16 mouse cellular contexts compared by ENCODE assay signal in the genomic region with DNA sequence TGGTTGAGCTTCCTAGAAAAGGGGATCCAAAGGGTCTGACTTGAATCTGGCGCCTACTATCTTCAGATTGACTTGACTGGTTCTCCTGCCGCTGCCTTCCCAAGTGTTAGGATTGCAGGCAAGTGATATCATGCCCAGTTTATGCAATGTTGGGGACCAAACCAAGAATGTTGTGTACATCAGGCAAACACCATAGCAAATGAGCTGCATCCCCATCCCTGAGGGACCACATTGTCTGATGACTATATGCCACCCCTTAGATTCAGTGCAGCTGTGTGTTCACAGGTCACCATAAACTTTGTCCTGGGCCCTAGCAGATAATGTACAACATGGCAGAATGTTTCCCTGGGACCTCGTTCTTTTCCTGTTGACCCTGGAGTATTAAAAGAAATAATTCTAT. TPM values are rescaled to one million over a fixed set of nuclear protein-coding genes. Genes with fewer than 3 reads are reported as not detected.
DNase-seq lines count a peak whose midpoint lies in the region; ATAC-seq lines count a peak whose summit lies in the region.
"Had no signal": no experiment of that assay in that cellular context is flagged by ENCODE, and none has a peak within 500 bp of the region (broad histone marks: within the 10 kb centered on the region; RNA-seq: fewer than 3 reads in every experiment).

No protein-coding gene starts in this region.

- no peak for ATAC-seq in intestine, embryonic 14.5 days (replicated peaks; ENCODE audit: low FRiP score, low TSS enrichment, low read depth)
- no peak for ATAC-seq in intestine, embryonic 15.5 days
- no peak for ATAC-seq in forebrain, embryonic 12.5 days (ENCODE audit: low FRiP score)
- ATAC-seq in hindbrain, embryonic 15.5 days (ENCODE audit: low FRiP score, low read depth): no peak
- no peak for ATAC-seq in midbrain, embryonic 16.5 days

- H3K27me3 ChIP-seq in intestine, embryonic 14.5 days (replicated peaks; ENCODE audit: control insufficient read depth, insufficient read depth, low read length): no peaks in the 10 kb centered on the region
- H3K27me3 ChIP-seq in intestine, embryonic 15.5 days (replicated peaks): no peaks in the 10 kb centered on the region
- H3K27me3 ChIP-seq in forebrain, embryonic 12.5 days: no peaks in the 10 kb centered on the region
- H3K27me3 ChIP-seq in hindbrain, embryonic 15.5 days: no peaks in the 10 kb centered on the region
- H3K27me3 ChIP-seq in midbrain, embryonic 16.5 days (ENCODE audit: control insufficient read depth, insufficient read depth, low read depth, low read length): no peaks in the 10 kb centered on the region
- H3K27me3 ChIP-seq: heart, embryonic 13.5 days had no signal

- H3K4me2 ChIP-seq in intestine, embryonic 14.5 days (ENCODE audit: low read length): no peak overlapping the region
- no peak overlapping the region for H3K4me2 ChIP-seq in intestine, embryonic 15.5 days (replicated peaks)
- no peak overlapping the region for H3K4me2 ChIP-seq in forebrain, embryonic 12.5 days
- no peak overlapping the region for H3K4me2 ChIP-seq in hindbrain, embryonic 15.5 days
- peak overlapping the region; percentile 23 for H3K4me2 ChIP-seq in midbrain, embryonic 16.5 days (ENCODE audit: low read length)
- H3K4me2 ChIP-seq: heart, embryonic 13.5 days had no signal

- H3K4me3 ChIP-seq in intestine, embryonic 14.5 days (ENCODE audit: low read depth, low read length): no peak overlapping the region
- no peak overlapping the region for H3K4me3 ChIP-seq in intestine, embryonic 15.5 days (replicated peaks)
- H3K4me3 ChIP-seq in forebrain, embryonic 12.5 days (replicated peaks): no peak overlapping the region
- no peak overlapping the region for H3K4me3 ChIP-seq in hindbrain, embryonic 15.5 days
- no peak overlapping the region for H3K4me3 ChIP-seq in midbrain, embryonic 16.5 days (ENCODE audit: low read depth, low read length)
- H3K4me3 ChIP-seq: heart, embryonic 13.5 days; left cerebral cortex, adult 2 months had no signal

- no peaks in the 10 kb centered on the region for H3K9me3 ChIP-seq in intestine, embryonic 14.5 days (ENCODE audit: control insufficient read depth, low read length)
- no peaks in the 10 kb centered on the region for H3K9me3 ChIP-seq in intestine, embryonic 15.5 days
- H3K9me3 ChIP-seq in forebrain, embryonic 12.5 days: no peaks in the 10 kb centered on the region
- no peaks in the 10 kb centered on the region for H3K9me3 ChIP-seq in hindbrain, embryonic 15.5 days
- H3K9me3 ChIP-seq in midbrain, embryonic 16.5 days (replicated peaks; ENCODE audit: control insufficient read depth, low read length, poor library complexity, severe bottlenecking): no peaks in the 10 kb centered on the region
- H3K9me3 ChIP-seq: heart, embryonic 13.5 days had no signal

- H3K9ac ChIP-seq in intestine, embryonic 14.5 days (ENCODE audit: low read length): no peak overlapping the region
- no peak overlapping the region for H3K9ac ChIP-seq in intestine, embryonic 15.5 days
- no peak overlapping the region for H3K9ac ChIP-seq in forebrain, embryonic 12.5 days
- no peak overlapping the region for H3K9ac ChIP-seq in hindbrain, embryonic 15.5 days
- H3K9ac ChIP-seq in midbrain, embryonic 16.5 days (ENCODE audit: low read depth, low read length): no peak overlapping the region
- H3K9ac ChIP-seq: heart, embryonic 13.5 days had no signal

- WGBS in intestine, embryonic 14.5 days: 82% methylated on average over 3 of the region's 3 CpGs
- WGBS in intestine, embryonic 15.5 days: 88% methylated on average over 3 of the region's 3 CpGs
- WGBS in forebrain, embryonic 12.5 days: 79% methylated on average over 3 of the region's 3 CpGs
- WGBS in hindbrain, embryonic 15.5 days: 80% methylated on average over 3 of the region's 3 CpGs
- 79% methylated on average over 3 of the region's 3 CpGs for WGBS in midbrain, embryonic 16.5 days

- H3K36me3 ChIP-seq in intestine, embryonic 14.5 days (ENCODE audit: control insufficient read depth, insufficient read depth, low read length): peaks cover 25% of the 10 kb centered on the region
- H3K36me3 ChIP-seq in intestine, embryonic 15.5 days: no peaks in the 10 kb centered on the region
- peaks cover 23% of the 10 kb centered on the region for H3K36me3 ChIP-seq in forebrain, embryonic 12.5 days (replicated peaks)
- no peaks in the 10 kb centered on the region for H3K36me3 ChIP-seq in hindbrain, embryonic 15.5 days
- peaks cover 5% of the 10 kb centered on the region; the same call in 1 of the 2 replicates for H3K36me3 ChIP-seq in midbrain, embryonic 16.5 days (ENCODE audit: control insufficient read depth, insufficient read depth, low read length)
- H3K36me3 ChIP-seq: G1E had no signal

- H3K4me1 ChIP-seq in intestine, embryonic 14.5 days (replicated peaks; ENCODE audit: control insufficient read depth, insufficient read depth, low read length): peaks cover 11% of the 10 kb centered on the region
- no peaks in the 10 kb centered on the region; the same call in 1 of the 2 replicates for H3K4me1 ChIP-seq in intestine, embryonic 15.5 days (replicated peaks)
- peaks cover 16% of the 10 kb centered on the region for H3K4me1 ChIP-seq in forebrain, embryonic 12.5 days
- H3K4me1 ChIP-seq in hindbrain, embryonic 15.5 days (replicated peaks): peaks cover 32% of the 10 kb centered on the region
- peaks cover 28% of the 10 kb centered on the region for H3K4me1 ChIP-seq in midbrain, embryonic 16.5 days (ENCODE audit: control insufficient read depth, insufficient read depth, low read length)

- H3K27ac ChIP-seq in intestine, embryonic 14.5 days (ENCODE audit: low read depth): no peak overlapping the region
- H3K27ac ChIP-seq in intestine, embryonic 15.5 days: no peak overlapping the region
- H3K27ac ChIP-seq in forebrain, embryonic 12.5 days: peak overlapping the region; percentile 72; the same call in 1 of the 2 replicates
- 0 out of 2 replicates have a peak overlapping the region, but pooled peaks have one; percentile 9 for H3K27ac ChIP-seq in hindbrain, embryonic 15.5 days (replicated peaks)
- H3K27ac ChIP-seq in midbrain, embryonic 16.5 days (ENCODE audit: low read length): peak overlapping the region; percentile 73
- H3K27ac ChIP-seq: heart, embryonic 13.5 days; left cerebral cortex, adult 2 months had no signal

- peak; percentile 29 for DNase-seq in intestine, embryonic 14.5 days (ENCODE audit: low spot score)
- no peak for DNase-seq in right cerebral cortex, postnatal 10 days (ENCODE audit: low spot score in 2 of 2)
- DNase-seq in right cerebral cortex, postnatal 14 days: no peak
- DNase-seq: adrenal gland, adult 2 months; cerebellum, adult 11-12 months; gastrocnemius, postnatal 36 days; liver; lung, adult 2 months; lung, postnatal 4 days had no signal

RNA-seq across cellular contexts. Expression of a gene that starts 8.8 kb away (rescaled TPM):
- 60.1 and 72.7 TPM in 2 replicates for polyA plus RNA-seq in intestine, embryonic 14.5 days (2014; fragmentation: Nextera tagmentation; extraction: Ambion mirVana)
- polyA plus RNA-seq in intestine, embryonic 15.5 days (2015; fragmentation: Nextera tagmentation; extraction: Ambion mirVana): 30.9 and 37.5 TPM in 2 replicates
- 701 and 760 TPM in 2 replicates for polyA plus RNA-seq in forebrain, embryonic 12.5 days (2016; fragmentation: Nextera tagmentation; extraction: Ambion mirVana)
- 278 and 318 TPM in 2 replicates for polyA plus RNA-seq in hindbrain, embryonic 15.5 days (2015; fragmentation: Nextera tagmentation; extraction: Ambion mirVana)
- 371 and 465 TPM in 2 replicates for polyA plus RNA-seq in midbrain, embryonic 16.5 days (2015; fragmentation: Nextera tagmentation; extraction: Ambion mirVana)
- polyA plus RNA-seq: G1E had no signal

Comparison
In these comparisons a context has a peak if more than half of its experiments do, and no peak if none do; other contexts are left out.
1. H3K27ac ChIP-seq: peak in forebrain, embryonic 12.5 days (single experiment), hindbrain, embryonic 15.5 days (single experiment) and midbrain, embryonic 16.5 days (single experiment); none in intestine, embryonic 14.5 days (single experiment) and intestine, embryonic 15.5 days (single experiment).